Mouse (Mus musculus) adrenal gland, postnatal 14 days (tissue): ENCODE measurements around the gene Gm28729. TPM values are rescaled to one million over a fixed set of nuclear protein-coding genes. Genes with fewer than 3 reads are reported as not detected.
A peak's percentile ranks its signal among the peaks of the same experiment; 100 is the strongest.

Experiments
- DNase-seq: peaks from one replicate; pipeline ENCODE4 v3.0.0; 2021; ENCODE audit warnings: mixed read lengths
- total RNA-seq: library from RNA; stranded (reverse); gene quantifications from 2 replicates; pipeline ENCODE4 v1.2.3, GENCODE M21; 2021

Gene Gm28729
- total RNA-seq, 1 experiment from 2014 or later: not detected

DNA sequence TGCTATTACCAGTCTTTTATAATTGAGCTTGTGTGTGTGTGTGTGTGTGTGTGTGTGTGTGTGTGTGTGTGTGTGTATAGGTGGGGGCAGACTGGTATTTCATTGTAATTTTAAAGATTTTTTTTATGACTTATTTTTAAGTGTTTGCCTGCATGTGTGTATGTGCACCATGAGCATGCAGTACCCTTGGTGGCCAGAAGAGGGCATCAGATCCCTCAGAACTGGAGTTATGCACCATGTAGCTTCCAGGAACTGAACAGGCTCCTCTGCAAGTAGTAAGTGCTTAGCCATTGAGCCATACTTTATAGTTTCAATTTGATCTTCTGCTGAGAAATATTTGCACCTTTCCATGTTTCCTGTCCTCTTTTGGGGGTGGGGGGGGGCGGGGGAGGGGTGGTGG lies 63.5 kb downstream of the Gm28729 start:
- DNase-seq: no peak

- DNase-seq: no peak
Observed at GRCm38 (mm10) chr9:96460117-96460865, 64.8 kb downstream of the Gm28729 start.

- DNase-seq: no peak
Observed at GRCm38 (mm10) chr9:96455618-96456017, 69.4 kb downstream of the Gm28729 start.

DNA sequence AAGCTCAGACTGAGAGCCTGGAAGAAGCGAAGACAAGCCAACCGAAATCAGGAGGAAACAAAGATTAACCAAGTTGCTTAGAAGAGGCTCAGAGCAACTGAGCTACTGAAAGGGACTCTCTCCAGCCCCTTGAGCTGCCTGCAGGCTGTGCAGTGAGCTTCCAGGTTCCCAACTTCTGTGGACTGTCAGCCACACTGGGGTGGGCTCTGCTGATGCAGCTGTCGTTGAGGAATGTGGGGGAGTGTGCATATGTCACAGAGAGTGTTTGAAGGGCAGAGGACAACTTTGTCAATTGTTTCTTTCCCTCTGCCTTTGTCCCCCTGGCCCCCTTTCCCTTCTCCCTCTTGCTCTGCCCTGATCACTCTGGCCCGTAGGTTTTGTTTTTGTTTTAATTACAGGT lies 72.1 kb downstream of the Gm28729 start:
- no peak for DNase-seq

GRCm38 (mm10) chr9:96450900-96451720 lies 74.0 kb downstream of the Gm28729 start:
- DNase-seq: peak; percentile 34

DNA sequence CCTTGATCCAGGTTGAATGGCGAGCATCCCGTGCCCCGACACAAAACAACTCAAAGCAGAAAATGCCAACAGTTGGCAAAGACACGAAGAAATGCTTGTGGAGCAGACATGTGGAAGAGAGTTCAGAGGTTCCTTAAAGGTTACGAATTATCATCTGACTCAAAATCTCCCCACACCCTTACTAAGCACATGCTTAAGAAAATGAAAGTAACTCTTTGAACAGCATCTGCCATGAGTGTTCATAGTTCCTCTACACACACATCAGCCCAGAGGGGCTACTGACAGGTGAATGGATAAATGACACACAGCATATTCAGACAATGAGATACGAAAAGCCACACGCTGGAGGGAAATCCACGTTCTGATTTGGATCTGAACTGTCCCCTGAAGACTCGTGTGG lies 75.5 kb downstream of the Gm28729 start:
- no peak for DNase-seq

DNA sequence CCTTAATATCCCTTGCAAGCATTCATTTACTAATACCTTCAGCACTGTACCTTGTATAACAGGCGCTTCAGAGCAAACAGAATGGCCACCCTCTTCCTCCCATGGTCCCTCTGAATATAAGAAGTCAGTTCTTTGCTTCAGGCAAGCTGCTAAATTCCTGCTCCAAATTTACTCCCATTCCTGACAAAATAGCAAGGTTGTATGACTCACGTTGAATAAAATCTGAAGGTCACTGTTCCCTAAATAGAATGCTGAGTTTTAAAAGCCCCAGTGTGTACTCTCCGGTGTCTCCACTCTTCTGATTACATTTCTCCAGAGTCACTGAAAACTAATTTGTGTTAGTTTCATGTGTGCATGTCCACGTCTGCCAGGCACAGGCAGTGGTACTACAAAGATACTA lies 79.7 kb downstream of the Gm28729 start:
- DNase-seq: no peak

DNA sequence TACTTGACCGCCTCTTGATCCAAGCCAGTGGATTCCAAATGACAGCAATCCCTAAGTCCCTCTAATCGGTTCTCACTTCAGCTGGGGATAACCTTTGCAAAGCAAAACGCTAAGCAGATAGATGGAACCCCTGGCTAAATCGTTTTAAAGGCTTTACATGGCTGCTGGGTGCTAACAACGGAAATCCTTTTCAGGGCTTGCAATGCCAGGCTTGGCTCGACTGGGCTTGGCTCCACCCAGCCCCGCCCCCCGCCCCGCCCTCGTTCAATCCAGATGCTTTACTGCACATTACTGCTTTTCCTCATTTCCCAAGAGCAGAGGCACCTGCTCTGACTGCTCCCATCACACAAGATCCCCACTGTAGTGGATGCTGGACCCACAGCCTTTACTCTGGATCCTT lies 83.0 kb downstream of the Gm28729 start:
- DNase-seq: peak; percentile 24

DNA sequence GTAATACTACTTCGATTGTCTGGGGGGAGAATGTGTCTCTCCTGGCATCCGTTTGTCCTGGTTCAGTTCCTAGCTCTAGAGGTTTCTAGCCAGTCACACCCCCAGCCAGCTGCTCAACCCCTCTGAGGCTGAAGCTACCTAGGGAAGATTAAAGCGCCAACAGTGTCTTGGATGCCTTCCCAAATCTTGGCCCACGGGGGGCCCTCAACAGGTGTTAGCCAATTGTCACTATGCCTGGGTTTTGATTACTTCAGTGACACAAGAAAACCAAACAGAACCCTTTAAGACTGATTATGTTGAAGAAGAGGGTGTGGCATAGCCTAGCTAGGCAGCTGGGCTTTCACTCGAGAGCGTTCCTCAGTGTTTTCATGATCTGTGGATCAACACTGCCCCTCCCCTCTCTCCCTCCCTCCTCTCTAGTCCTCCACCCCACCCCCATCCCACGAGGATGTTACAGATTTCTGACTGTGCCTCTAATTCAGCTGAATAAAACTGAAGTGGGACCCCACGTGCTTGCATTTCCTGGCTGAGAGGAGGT lies 86.7 kb downstream of the Gm28729 start:
- DNase-seq: peak; percentile 57

DNA sequence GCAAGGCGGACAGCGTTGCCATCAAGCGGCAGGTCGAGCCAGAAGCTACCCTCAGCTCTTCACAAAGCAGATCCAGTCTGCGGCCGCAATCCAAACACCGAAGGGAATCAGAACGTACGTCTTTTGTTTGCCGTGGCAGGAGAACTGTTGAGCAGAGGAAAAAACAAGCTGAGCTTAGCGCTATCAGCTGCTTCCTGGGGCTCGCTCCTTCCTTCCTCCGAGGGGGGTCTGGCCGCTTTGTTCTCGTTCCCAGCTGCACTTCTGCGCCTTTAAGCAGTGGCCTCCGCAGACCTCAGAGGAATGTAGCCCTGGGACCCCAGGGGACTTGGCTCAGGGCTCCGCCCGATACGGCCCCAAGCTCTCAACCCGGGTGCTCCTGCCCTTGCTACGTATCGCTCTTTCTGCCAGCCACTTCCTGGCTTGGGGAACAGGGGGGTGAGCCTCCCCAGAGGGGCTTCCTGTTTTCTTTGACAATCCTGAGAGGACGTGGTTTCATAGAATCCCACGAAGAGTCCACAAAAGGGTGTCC lies 87.2 kb downstream of the Gm28729 start:
- DNase-seq: peak; percentile 84

DNA sequence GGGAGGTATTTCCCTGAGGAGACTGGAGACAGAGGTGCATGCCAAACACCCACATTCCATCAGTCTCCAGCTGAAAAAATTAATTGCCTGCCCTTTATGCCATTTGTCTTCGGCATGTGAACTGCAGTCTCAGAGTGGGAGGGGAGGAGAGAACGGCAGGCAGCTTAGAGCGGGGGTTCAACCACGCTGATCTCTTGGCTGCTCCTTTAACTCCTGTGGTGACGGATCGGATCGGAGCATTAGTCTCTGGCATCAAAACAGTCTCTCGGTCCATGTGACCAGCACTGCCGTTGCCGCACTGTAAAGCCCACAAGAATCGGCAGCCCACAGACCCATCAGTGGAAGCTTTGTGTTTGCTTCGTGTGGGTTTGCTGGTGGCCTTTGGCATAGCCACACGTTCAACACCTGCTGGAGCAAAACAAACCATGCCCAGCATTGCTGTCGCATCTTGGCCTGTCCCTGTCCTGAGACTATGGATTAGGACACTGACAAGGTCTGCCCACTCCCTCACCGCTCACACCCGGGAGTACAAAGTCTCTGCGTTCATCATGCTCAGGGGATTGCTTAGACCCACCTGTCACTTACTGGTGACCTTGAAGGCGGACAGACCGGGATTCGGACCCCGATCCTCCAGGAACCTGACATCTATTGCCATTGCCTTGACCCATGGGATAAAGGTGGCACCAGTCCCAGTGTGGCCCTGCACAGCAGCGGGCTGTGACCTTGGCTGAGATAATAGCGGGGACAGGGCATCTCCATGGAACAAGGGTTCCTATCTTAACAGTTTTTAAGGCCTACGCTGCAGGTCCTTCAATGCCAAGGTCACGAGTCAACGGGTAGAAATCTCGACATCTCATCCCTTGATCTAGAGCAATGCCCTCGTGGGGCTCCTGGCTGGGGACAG lies 87.9 kb downstream of the Gm28729 start:
- DNase-seq: peak; percentile 80

Other genes with a start within 250 kb of the Gm28729 start
- gene Atp1b3, start 160.8 kb downstream of the Gm28729 start, total RNA-seq: 167 and 168 TPM in 2 replicates
- gene Rnf7, start 46.6 kb downstream of the Gm28729 start, total RNA-seq: 72.4 and 75.7 TPM in 2 replicates
- 9.7 and 11.9 TPM in 2 replicates for gene Rasa2, start 106.4 kb upstream of the Gm28729 start, total RNA-seq
- gene Zbtb38, start 227.6 kb upstream of the Gm28729 start, total RNA-seq: 41.5 and 52.1 TPM in 2 replicates